Mouse (Mus musculus) adrenal gland, postnatal 36 days (tissue): ENCODE measurements at regions not wholly inside any gene's neighbourhood (a gene's known extent, or its start where the extent isn't known, plus 50 kb on each side); places are given as distances from the start of the nearest gene placed in this dataset.
"Not testable (repeated sequence)": the region's sequence is repeated elsewhere in the genome, so short reads cannot be mapped to it uniquely, and the experiment has no call there.

Source experiments
- DNase-seq, 2 experiments: peaks; one replicate each; pipeline ENCODE4 v3.0.0; 2021; ENCODE audit warnings: mixed read lengths in 1 of 2

GRCm38 (mm10) chr3:82290373-82290772 lies 67.5 kb upstream of the Map9 start:
- DNase-seq: no peak

GRCm38 (mm10) chr3:82288996-82289395 lies 68.8 kb upstream of the Map9 start:
- DNase-seq: no peak

GRCm38 (mm10) chr3:82276977-82277714 lies 80.7 kb upstream of the Map9 start:
- no peak for DNase-seq

- DNase-seq: no peak
Observed at GRCm38 (mm10) chr3:82275822-82276203, 82.0 kb upstream of the Map9 start.

GRCm38 (mm10) chr3:82274945-82275821 lies 82.7 kb upstream of the Map9 start:
- peak in 1 of 2 experiments; percentile 21 for DNase-seq

- DNase-seq: no peak
Observed at GRCm38 (mm10) chr3:82274196-82274937, 83.5 kb upstream of the Map9 start.

- DNase-seq: not testable (repeated sequence)
Observed at GRCm38 (mm10) chr3:82273511-82273910, 84.3 kb upstream of the Map9 start.

GRCm38 (mm10) chr3:82271965-82272364 lies 85.9 kb upstream of the Map9 start:
- DNase-seq: no peak

- no peak for DNase-seq
Observed at GRCm38 (mm10) chr3:82265941-82266340, 91.9 kb upstream of the Map9 start.

GRCm38 (mm10) chr3:82261976-82262375 lies 95.9 kb upstream of the Map9 start:
- no peak for DNase-seq

GRCm38 (mm10) chr3:82259986-82260652 lies 97.7 kb upstream of the Map9 start:
- DNase-seq: no peak

- no peak for DNase-seq
Observed at GRCm38 (mm10) chr3:82250796-82251261, 105.2 kb upstream of the Gucy1a1 start.

GRCm38 (mm10) chr3:82249968-82250795 lies 104.6 kb upstream of the Gucy1a1 start:
- DNase-seq: no peak

- DNase-seq: no peak
Observed at GRCm38 (mm10) chr3:82236377-82237057, 90.9 kb upstream of the Gucy1a1 start.

GRCm38 (mm10) chr3:82234306-82234705 lies 88.7 kb upstream of the Gucy1a1 start:
- DNase-seq: no peak

- no peak for DNase-seq
Observed at GRCm38 (mm10) chr3:82223379-82223778, 77.8 kb upstream of the Gucy1a1 start.

- DNase-seq: no peak
Observed at GRCm38 (mm10) chr3:82221924-82222323, 76.3 kb upstream of the Gucy1a1 start.

- DNase-seq: not testable (repeated sequence)
Observed at GRCm38 (mm10) chr3:82219192-82219885, 73.8 kb upstream of the Gucy1a1 start.

- no peak for DNase-seq
Observed at GRCm38 (mm10) chr3:82214566-82215465, 69.2 kb upstream of the Gucy1a1 start.
